Mouse (Mus musculus): ENCODE data around the gene Rplp2. TPM values are rescaled to one million over a fixed set of nuclear protein-coding genes. Genes with fewer than 3 reads are reported as not detected.

Gene Rplp2
- total and polyA plus RNA-seq, 3 experiments: 421 to 928 (median 848) TPM

- Histone ChIP-seq H3K27me3 (ENCODE audit: control insufficient read depth, insufficient read depth, low read length) (no peaks in the 10 kb centered on the region), H3K27ac (no peak overlapping the region), H3K9ac (ENCODE audit: low read depth, low read length) (no peak overlapping the region), H3K79me2 (replicated peaks; ENCODE audit: control insufficient read depth, insufficient read depth, low read length) (no peaks in the 10 kb centered on the region), H3K4me1 (ENCODE audit: control insufficient read depth, insufficient read depth, low read length) (peaks cover 13% of the 10 kb centered on the region), H3K36me3 (ENCODE audit: control insufficient read depth, insufficient read depth, low read length) (peaks cover 5% of the 10 kb centered on the region), H3K4me3 (no peak overlapping the region)
- intact Hi-C loops (cut with DNase I): no loop called here
- 71% methylated on average over 2 of the region's 2 CpGs for WGBS
- no peak for DNase-seq
- TF ChIP-seq CTCF (IDR thresholded peaks at IDR 0.05) (no peak), POLR2A (IDR thresholded peaks at IDR 0.05; ENCODE audit: insufficient read depth, low read depth, low read length) (no peak), EP300 (IDR thresholded peaks at IDR 0.05; ENCODE audit: insufficient read depth, low read depth, low read length) (no peak)
Measured at GRCm38 (mm10) chr7:141453636-141454035, 6.5 kb downstream of the Rplp2 start.

- DNase-seq: peak; percentile 95
- intact Hi-C loops (cut with DNase I): no loop called here
- Histone ChIP-seq H3K27ac (peak within 1 kb of the TSS; percentile 100), H3K9ac (ENCODE audit: low read depth, low read length) (peak within 1 kb of the TSS; percentile 97), H3K36me3 (ENCODE audit: control insufficient read depth, insufficient read depth, low read length) (peaks cover 3% of the 10 kb centered on the region; the same call in 1 of the 2 replicates), H3K4me1 (ENCODE audit: control insufficient read depth, insufficient read depth, low read length) (peaks cover 16% of the 10 kb centered on the region), H3K27me3 (ENCODE audit: control insufficient read depth, insufficient read depth, low read length) (no peaks in the 10 kb centered on the region), H3K4me3 (peak within 1 kb of the TSS; percentile 100), H3K79me2 (replicated peaks; ENCODE audit: control insufficient read depth, insufficient read depth, low read length) (no peaks in the 10 kb centered on the region)
- WGBS: under 1% methylated on average over 45 of the region's 45 CpGs
- TF ChIP-seq EP300 (IDR thresholded peaks at IDR 0.05; ENCODE audit: insufficient read depth, low read depth, low read length) (peak; percentile 83; the same call in 1 of the 2 replicates), CTCF (IDR thresholded peaks at IDR 0.05) (peak; percentile 32; the same call in 1 of the 2 replicates), POLR2A (IDR thresholded peaks at IDR 0.05; ENCODE audit: insufficient read depth, low read depth, low read length) (peak; percentile 99)
Measured at GRCm38 (mm10) chr7:141454967-141455551, 7.9 kb downstream of the Rplp2 start, which contains the start of gene Pnpla2. Gene Pnpla2, plus strand, starts transcription at chr7:141455198.

- peak; percentile 75 for TF ChIP-seq POLR2A (IDR thresholded peaks at IDR 0.05; ENCODE audit: insufficient read depth, low read depth, low read length)
- TF ChIP-seq EP300 (IDR thresholded peaks at IDR 0.05; ENCODE audit: insufficient read depth, low read depth, low read length): peak; percentile 98
- no peak for TF ChIP-seq CTCF (IDR thresholded peaks at IDR 0.05)
- intact Hi-C loops (cut with DNase I): no loop called here
- Histone ChIP-seq H3K27me3 (ENCODE audit: control insufficient read depth, insufficient read depth, low read length) (no peaks in the 10 kb centered on the region), H3K4me3 (peak overlapping the region; percentile 100), H3K36me3 (ENCODE audit: control insufficient read depth, insufficient read depth, low read length) (peaks cover 5% of the 10 kb centered on the region; the same call in 1 of the 2 replicates), H3K4me1 (ENCODE audit: control insufficient read depth, insufficient read depth, low read length) (peaks cover 22% of the 10 kb centered on the region), H3K27ac (peak overlapping the region; percentile 100), H3K79me2 (replicated peaks; ENCODE audit: control insufficient read depth, insufficient read depth, low read length) (no peaks in the 10 kb centered on the region), H3K9ac (ENCODE audit: low read depth, low read length) (peak overlapping the region; percentile 97)
- WGBS: under 1% methylated on average over 23 of the region's 23 CpGs
- peak; percentile 86 to 89 for DNase-seq
Measured at GRCm38 (mm10) chr7:141455610-141456314, 8.6 kb downstream of the Rplp2 start.

GRCm38 (mm10) chr7:141456739-141457138 lies 9.6 kb downstream of the Rplp2 start:
- peak; percentile 56 to 76 for DNase-seq
- Histone ChIP-seq H3K4me1 (ENCODE audit: control insufficient read depth, insufficient read depth, low read length) (peaks cover 23% of the 10 kb centered on the region), H3K27me3 (ENCODE audit: control insufficient read depth, insufficient read depth, low read length) (no peaks in the 10 kb centered on the region), H3K9ac (ENCODE audit: low read depth, low read length) (peak overlapping the region; percentile 97; the same call in 1 of the 2 replicates), H3K36me3 (ENCODE audit: control insufficient read depth, insufficient read depth, low read length) (peaks cover 5% of the 10 kb centered on the region; the same call in 1 of the 2 replicates), H3K79me2 (replicated peaks; ENCODE audit: control insufficient read depth, insufficient read depth, low read length) (no peaks in the 10 kb centered on the region), H3K4me3 (peak overlapping the region; percentile 100), H3K27ac (peak overlapping the region; percentile 100)
- TF ChIP-seq CTCF (IDR thresholded peaks at IDR 0.05) (no peak), EP300 (IDR thresholded peaks at IDR 0.05; ENCODE audit: insufficient read depth, low read depth, low read length) (peak; percentile 79; the same call in 1 of the 2 replicates), POLR2A (IDR thresholded peaks at IDR 0.05; ENCODE audit: insufficient read depth, low read depth, low read length) (peak; percentile 19; the same call in 1 of the 2 replicates)
- 37% methylated on average over 6 of the region's 6 CpGs for WGBS
- intact Hi-C loops (cut with DNase I): no loop called here

GRCm38 (mm10) chr7:141457236-141457635 lies 10.1 kb downstream of the Rplp2 start:
- peaks cover 5% of the 10 kb centered on the region; the same call in 1 of the 2 replicates for H3K36me3 ChIP-seq (ENCODE audit: control insufficient read depth, insufficient read depth, low read length)
- H3K4me1 ChIP-seq (ENCODE audit: control insufficient read depth, insufficient read depth, low read length): peaks cover 24% of the 10 kb centered on the region
- intact Hi-C loops (cut with DNase I): no loop called here
- TF ChIP-seq CTCF (IDR thresholded peaks at IDR 0.05) (no peak), POLR2A (IDR thresholded peaks at IDR 0.05; ENCODE audit: insufficient read depth, low read depth, low read length) (no peak), EP300 (IDR thresholded peaks at IDR 0.05; ENCODE audit: insufficient read depth, low read depth, low read length) (no peak)
- H3K79me2 ChIP-seq (replicated peaks; ENCODE audit: control insufficient read depth, insufficient read depth, low read length): no peaks in the 10 kb centered on the region
- no peak overlapping the region; the same call in 1 of the 2 replicates for H3K9ac ChIP-seq (ENCODE audit: low read depth, low read length)
- peak overlapping the region; percentile 100 for H3K27ac ChIP-seq
- H3K27me3 ChIP-seq (ENCODE audit: control insufficient read depth, insufficient read depth, low read length): no peaks in the 10 kb centered on the region
- peak in 1 of 2 experiments; percentile 20 for DNase-seq
- H3K4me3 ChIP-seq: peak overlapping the region; percentile 100; the same call in 1 of the 2 replicates
- WGBS: 85% methylated on average over 14 of the region's 14 CpGs
